8 mouse cellular contexts compared by ENCODE assay signal in genomic region chr8:125254188-125255005, GRCm38 (mm10).
DNase-seq lines count a peak whose midpoint lies in the region; ATAC-seq lines count a peak whose summit lies in the region.

No protein-coding gene starts in this region.

- WGBS in hindbrain, embryonic 15.5 days = 6% methylated on average over 23 of the region's 23 CpGs

- ATAC-seq in hindbrain, embryonic 15.5 days (ENCODE audit: low FRiP score, low read depth) = peak; percentile 90

- peak overlapping the region; percentile 54 for H3K9ac ChIP-seq in hindbrain, embryonic 15.5 days

- H3K4me2 ChIP-seq in hindbrain, embryonic 15.5 days = peak overlapping the region; percentile 74

- peak overlapping the region; percentile 97 for H3K27ac ChIP-seq in hindbrain, embryonic 15.5 days (replicated peaks)

- peak; percentile 70 for DNase-seq in T-cell, adult 2 months (ENCODE audit: low spot score)
- peak; percentile 92 to 96 for DNase-seq in cerebellum, postnatal 25 days
- peak; percentile 74 for DNase-seq in gastrocnemius, adult 18-20 months (ENCODE audit: low spot score)
- peak; percentile 92 for DNase-seq in left cerebral cortex, adult 11 months (ENCODE audit: low spot score)
- DNase-seq in lung, postnatal 25 days (ENCODE audit: low spot score) = peak; percentile 89
- peak; percentile 96 for DNase-seq in retina, postnatal 1 day
- DNase-seq in thymus, postnatal 36 days = peak; percentile 78

- peak overlapping the region; percentile 40 for H3K4me3 ChIP-seq in hindbrain, embryonic 15.5 days

- H3K36me3 ChIP-seq in hindbrain, embryonic 15.5 days = no peaks in the 10 kb centered on the region

- H3K4me1 ChIP-seq in hindbrain, embryonic 15.5 days (replicated peaks) = peaks cover 35% of the 10 kb centered on the region

- no peaks in the 10 kb centered on the region for H3K27me3 ChIP-seq in hindbrain, embryonic 15.5 days

- no peaks in the 10 kb centered on the region for H3K9me3 ChIP-seq in hindbrain, embryonic 15.5 days

Comparison
In these comparisons a context has a peak if more than half of its experiments do, and no peak if none do; other contexts are left out.
1. Peak in every context shown above with its lines: DNase-seq, ATAC-seq, H3K4me3 ChIP-seq and H3K27ac ChIP-seq.